Mouse (Mus musculus): ENCODE measurements around the gene Krt19. TPM values are rescaled to one million over a fixed set of nuclear protein-coding genes. Genes with fewer than 3 reads are reported as not detected.

Krt19 gene
- total and polyA plus RNA-seq, 2 experiments from 2014 or later, result 1.6 to 8.1 TPM

GRCm38 (mm10) chr11:100178307-100178706 is 29.8 kb upstream of the Krt19 start:
- Histone ChIP-seq H3K36me3 (ENCODE audit: insufficient read depth, low read length) (no peaks in the 10 kb centered on the region), H3K27ac (ENCODE audit: low read depth, low read length) (no peak overlapping the region), H3K9ac (replicated peaks; ENCODE audit: low read length, poor library complexity, severe bottlenecking) (no peak overlapping the region), H3K4me3 (ENCODE audit: low read depth, low read length) (no peak overlapping the region), H3K9me3 (ENCODE audit: low read length) (no peaks in the 10 kb centered on the region), H3K4me2 (ENCODE audit: low read depth, low read length, poor library complexity, severe bottlenecking) (no peak overlapping the region), H3K27me3 (ENCODE audit: insufficient read depth, low read length) (no peaks in the 10 kb centered on the region), H3K4me1 (ENCODE audit: insufficient read depth, low read length) (no peaks in the 10 kb centered on the region)
- TF ChIP-seq CTCF (IDR thresholded peaks at IDR 0.05), result no peak
- ATAC-seq (ENCODE audit: low FRiP score) (no peak), DNase-seq (ENCODE audit: low spot score) (no peak)
- 55% methylated on average over 5 of the region's 5 CpGs for WGBS

DNA sequence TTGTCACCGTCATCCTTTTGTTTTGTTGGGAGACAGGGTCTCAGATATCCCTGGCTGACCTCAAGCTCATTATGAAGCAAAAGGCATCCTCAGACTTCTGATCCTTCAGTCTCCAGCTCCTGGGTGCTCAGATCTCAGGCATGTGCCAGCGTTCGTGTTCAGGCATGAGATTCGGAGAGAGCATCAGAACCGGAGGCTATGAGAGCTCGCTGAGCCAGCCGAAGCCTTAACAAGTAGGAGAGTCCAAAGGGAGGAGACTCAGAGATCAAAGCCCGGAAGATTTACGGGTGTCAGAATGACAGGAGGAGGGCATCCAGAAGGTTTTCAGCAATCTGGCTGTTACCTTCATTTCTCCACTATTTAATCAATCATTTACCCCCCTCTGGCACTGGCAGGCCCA is 28.3 kb upstream of the Krt19 start:
- no peaks in the 10 kb centered on the region for H3K4me1 ChIP-seq (ENCODE audit: insufficient read depth, low read length)
- ATAC-seq (ENCODE audit: low FRiP score), result no peak
- 66% methylated on average over 9 of the region's 9 CpGs for WGBS
- TF ChIP-seq CTCF (IDR thresholded peaks at IDR 0.05), result no peak
- H3K9me3 ChIP-seq (ENCODE audit: low read length), result no peaks in the 10 kb centered on the region
- DNase-seq (ENCODE audit: low spot score), result no peak
- no peak overlapping the region for H3K4me2 ChIP-seq (ENCODE audit: low read depth, low read length, poor library complexity, severe bottlenecking)
- no peak overlapping the region for H3K4me3 ChIP-seq (ENCODE audit: low read depth, low read length)
- no peak overlapping the region for H3K27ac ChIP-seq (ENCODE audit: low read depth, low read length)
- H3K9ac ChIP-seq (replicated peaks; ENCODE audit: low read length, poor library complexity, severe bottlenecking), result no peak overlapping the region
- H3K27me3 ChIP-seq (ENCODE audit: insufficient read depth, low read length), result no peaks in the 10 kb centered on the region
- no peaks in the 10 kb centered on the region for H3K36me3 ChIP-seq (ENCODE audit: insufficient read depth, low read length)

- DNase-seq (ENCODE audit: low spot score) (peak; percentile 73), ATAC-seq (ENCODE audit: low FRiP score) (0 out of 2 replicates have a peak, but pooled peaks have one; percentile 34)
- Histone ChIP-seq H3K27ac (ENCODE audit: low read depth, low read length) (no peak overlapping the region), H3K4me2 (ENCODE audit: low read depth, low read length, poor library complexity, severe bottlenecking) (no peak overlapping the region), H3K9ac (replicated peaks; ENCODE audit: low read length, poor library complexity, severe bottlenecking) (no peak overlapping the region), H3K36me3 (ENCODE audit: insufficient read depth, low read length) (no peaks in the 10 kb centered on the region), H3K27me3 (ENCODE audit: insufficient read depth, low read length) (no peaks in the 10 kb centered on the region), H3K4me1 (ENCODE audit: insufficient read depth, low read length) (no peaks in the 10 kb centered on the region), H3K4me3 (ENCODE audit: low read depth, low read length) (no peak overlapping the region), H3K9me3 (ENCODE audit: low read length) (no peaks in the 10 kb centered on the region)
- 34% methylated on average over 14 of the region's 14 CpGs for WGBS
- peak; percentile 79 for TF ChIP-seq CTCF (IDR thresholded peaks at IDR 0.05)
Measured at GRCm38 (mm10) chr11:100168765-100169762, 20.6 kb upstream of the Krt19 start.

- no peak for TF ChIP-seq CTCF (IDR thresholded peaks at IDR 0.05)
Measured at GRCm38 (mm10) chr11:100168071-100168470, 19.6 kb upstream of the Krt19 start.

DNA sequence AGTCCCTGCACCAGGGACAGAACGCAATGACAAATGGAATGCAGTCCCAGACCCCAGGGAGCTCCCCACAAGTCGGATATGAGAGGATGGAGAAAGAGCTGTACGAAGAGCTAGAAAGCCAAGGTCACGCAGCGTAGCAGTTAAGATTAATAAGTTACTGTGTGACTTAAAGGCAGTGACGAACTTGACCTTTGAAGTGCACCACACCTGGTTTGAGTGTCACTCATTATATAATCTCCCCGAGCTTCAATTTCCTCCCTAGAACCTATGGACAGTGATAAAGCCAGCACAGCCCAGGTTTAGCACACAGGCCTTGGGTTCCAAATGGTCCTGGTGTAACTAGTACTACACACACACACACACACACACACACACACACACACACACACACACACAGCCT is 15.9 kb upstream of the Krt19 start:
- Histone ChIP-seq H3K27me3 (ENCODE audit: insufficient read depth, low read length) (no peaks in the 10 kb centered on the region), H3K9ac (replicated peaks; ENCODE audit: low read length, poor library complexity, severe bottlenecking) (no peak overlapping the region), H3K27ac (ENCODE audit: low read depth, low read length) (no peak overlapping the region), H3K4me1 (ENCODE audit: insufficient read depth, low read length) (no peaks in the 10 kb centered on the region), H3K4me2 (ENCODE audit: low read depth, low read length, poor library complexity, severe bottlenecking) (no peak overlapping the region), H3K4me3 (ENCODE audit: low read depth, low read length) (no peak overlapping the region), H3K36me3 (ENCODE audit: insufficient read depth, low read length) (no peaks in the 10 kb centered on the region), H3K9me3 (ENCODE audit: low read length) (no peaks in the 10 kb centered on the region)
- TF ChIP-seq CTCF (IDR thresholded peaks at IDR 0.05), result no peak
- WGBS, result 76% methylated on average over 7 of the region's 7 CpGs
- DNase-seq (ENCODE audit: low spot score), result no peak
- ATAC-seq (ENCODE audit: low FRiP score), result no peak

More at GRCm38 (mm10) chr11:100168071-100168470, 19.6 kb upstream of the Krt19 start:
- DNase-seq (ENCODE audit: low spot score), result no peak
- Histone ChIP-seq H3K36me3 (ENCODE audit: insufficient read depth, low read length) (no peaks in the 10 kb centered on the region), H3K4me2 (ENCODE audit: low read depth, low read length, poor library complexity, severe bottlenecking) (no peak overlapping the region), H3K9me3 (ENCODE audit: low read length) (no peaks in the 10 kb centered on the region), H3K4me1 (ENCODE audit: insufficient read depth, low read length) (no peaks in the 10 kb centered on the region), H3K9ac (replicated peaks; ENCODE audit: low read length, poor library complexity, severe bottlenecking) (no peak overlapping the region), H3K27ac (ENCODE audit: low read depth, low read length) (no peak overlapping the region), H3K27me3 (ENCODE audit: insufficient read depth, low read length) (no peaks in the 10 kb centered on the region), H3K4me3 (ENCODE audit: low read depth, low read length) (no peak overlapping the region)
- 89% methylated on average over 8 of the region's 8 CpGs for WGBS
- ATAC-seq (ENCODE audit: low FRiP score), result no peak

GRCm38 (mm10) chr11:100157908-100158477 is 9.5 kb upstream of the Krt19 start:
- H3K4me1 ChIP-seq (ENCODE audit: insufficient read depth, low read length), result no peaks in the 10 kb centered on the region
- ATAC-seq (ENCODE audit: low FRiP score) (no peak), DNase-seq (ENCODE audit: low spot score) (no peak)
- H3K9ac ChIP-seq (replicated peaks; ENCODE audit: low read length, poor library complexity, severe bottlenecking), result no peak overlapping the region
- no peaks in the 10 kb centered on the region for H3K9me3 ChIP-seq (ENCODE audit: low read length)
- no peak overlapping the region for H3K4me2 ChIP-seq (ENCODE audit: low read depth, low read length, poor library complexity, severe bottlenecking)
- 71% methylated on average over 6 of the region's 6 CpGs for WGBS
- no peaks in the 10 kb centered on the region for H3K27me3 ChIP-seq (ENCODE audit: insufficient read depth, low read length)
- no peak overlapping the region for H3K27ac ChIP-seq (ENCODE audit: low read depth, low read length)
- H3K36me3 ChIP-seq (ENCODE audit: insufficient read depth, low read length), result no peaks in the 10 kb centered on the region
- H3K4me3 ChIP-seq (ENCODE audit: low read depth, low read length), result no peak overlapping the region
- TF ChIP-seq CTCF (IDR thresholded peaks at IDR 0.05), result no peak
